Mouse (Mus musculus) kidney, postnatal 0 days (tissue): Measurements from ENCODE around the gene Hsf2bp. TPM values are rescaled to one million over a fixed set of nuclear protein-coding genes. Genes with fewer than 3 reads are reported as not detected.
A peak's percentile ranks its signal among the peaks of the same experiment; 100 is the strongest.

Source experiments
- ATAC-seq: fragments of 200-750 bp; cut with Nextera tagmentation; replicated peaks from 2 replicates; pipeline ENCODE4 v1.8.0; 2017; ENCODE audit warnings: low read depth, moderate number of reproducible peaks, moderate TSS enrichment, moderate library complexity; ENCODE audit not compliant: low FRiP score
- DNase-seq: peaks from one replicate; pipeline ENCODE4 v3.0.0-alpha.2; 2016; ENCODE audit warnings: low spot score
- H3K27ac ChIP-seq: fragments of 300-500 bp; sonication (generic); 2 replicates; pipeline ENCODE4 v1.5.1; 2014; ENCODE audit warnings: mild to moderate bottlenecking
- H3K27me3 ChIP-seq: fragments of 300-500 bp; sonication (generic); 2 replicates; pipeline ENCODE4 v1.6.1; 2014; ENCODE audit warnings: low read length, mixed read lengths; ENCODE audit not compliant: insufficient read depth
- H3K36me3 ChIP-seq: fragments of 300-500 bp; sonication (generic); 2 replicates; pipeline ENCODE4 v1.6.1; 2014; ENCODE audit warnings: low read length, mixed read lengths; ENCODE audit not compliant: insufficient read depth
- H3K4me1 ChIP-seq: fragments of 300-500 bp; sonication (generic); replicated peaks from 2 replicates; pipeline ENCODE4 v1.6.1; 2014; ENCODE audit warnings: antibody characterized with exemption, low read length, mixed read lengths; ENCODE audit not compliant: insufficient read depth
- H3K4me2 ChIP-seq: fragments of 300-500 bp; sonication (generic); 2 replicates; pipeline ENCODE4 v1.6.1; 2014; ENCODE audit warnings: mild to moderate bottlenecking, low read length, moderate library complexity, mixed read lengths
- H3K4me3 ChIP-seq: fragments of 300-500 bp; sonication (generic); replicated peaks from 2 replicates; pipeline ENCODE4 v1.5.1; 2014; ENCODE audit warnings: low read depth, low read length
- H3K9ac ChIP-seq: fragments of 300-500 bp; sonication (generic); 2 replicates; pipeline ENCODE4 v1.6.1; 2014; ENCODE audit warnings: low read depth, low read length
- H3K9me3 ChIP-seq: fragments of 300-500 bp; sonication (generic); replicated peaks from 2 replicates; pipeline ENCODE4 v1.6.1; 2016; ENCODE audit warnings: low read length, inconsistent platforms, mixed read lengths
- CTCF ChIP-seq: IDR thresholded peaks from 2 replicates; pipeline ENCODE4 v1.5.1; 2016; ENCODE audit warnings: antibody characterized with exemption, low read depth, mild to moderate bottlenecking, moderate library complexity
- WGBS: fragments of 180-500 bp; shearing (Covaris S2); extraction: QIAGEN DNeasy Blood & Tissue Kit; methylation state at CpG from one replicate; pipeline ENCODE4 v1.1.7; 2014; 5-methylcytosine and 5-hydroxymethylcytosine counted together
- polyA plus RNA-seq: library from polyadenylated mRNA; unstranded; fragments of >200 nt; fragmentation: Nextera tagmentation; extraction: Ambion mirVana; gene quantifications from 2 replicates; pipeline ENCODE4 v1.2.1, GENCODE M21; 2015

Hsf2bp gene
- polyA plus RNA-seq, 1 experiment from 2014 or later, result 2.9 TPM

DNA sequence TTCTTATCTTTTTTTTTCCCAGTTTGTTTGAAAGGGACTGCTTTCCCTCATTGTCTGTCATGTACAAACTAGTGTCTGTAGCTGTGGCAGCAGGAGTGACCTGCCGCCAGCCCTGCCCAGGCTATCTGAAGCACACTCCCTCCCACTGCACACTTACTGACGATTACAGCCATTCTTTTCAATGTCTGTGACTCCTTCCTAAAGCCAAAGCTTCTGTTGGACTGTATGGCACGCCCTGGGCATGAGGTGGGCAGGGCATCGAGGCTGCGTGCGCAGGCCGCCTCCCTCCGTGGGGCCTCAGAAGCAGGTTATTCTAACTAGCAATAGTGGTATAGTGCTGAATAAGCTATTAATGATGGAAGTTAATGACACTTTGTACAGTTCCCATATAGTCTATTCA, 19.7 kb downstream of the Hsf2bp start:
- H3K9ac ChIP-seq, result no peak overlapping the region
- H3K4me2 ChIP-seq, result no peak overlapping the region
- H3K9me3 ChIP-seq, result no peaks in the 10 kb centered on the region
- no peaks in the 10 kb centered on the region for H3K27me3 ChIP-seq
- no peak for TF ChIP-seq CTCF
- H3K36me3 ChIP-seq, result no peaks in the 10 kb centered on the region
- H3K4me3 ChIP-seq, result no peak overlapping the region
- WGBS, result 87% methylated on average over 8 of the region's 8 CpGs
- no peak overlapping the region for H3K27ac ChIP-seq
- ATAC-seq, result no peak
- no peak for DNase-seq
- no peaks in the 10 kb centered on the region for H3K4me1 ChIP-seq

- Histone ChIP-seq H3K27me3 (no peaks in the 10 kb centered on the region), H3K9ac (no peak overlapping the region), H3K4me2 (no peak overlapping the region), H3K4me3 (no peak overlapping the region), H3K36me3 (no peaks in the 10 kb centered on the region), H3K4me1 (no peaks in the 10 kb centered on the region), H3K9me3 (no peaks in the 10 kb centered on the region), H3K27ac (no peak overlapping the region)
- TF ChIP-seq CTCF, result no peak
- no peak for ATAC-seq
- no peak for DNase-seq
Measured at GRCm38 (mm10) chr17:32013659-32014058, 22.5 kb downstream of the Hsf2bp start.

GRCm38 (mm10) chr17:32012254-32012653, 23.9 kb downstream of the Hsf2bp start:
- H3K4me2 ChIP-seq, result no peak overlapping the region
- H3K4me3 ChIP-seq, result no peak overlapping the region
- H3K36me3 ChIP-seq, result no peaks in the 10 kb centered on the region
- H3K27me3 ChIP-seq, result no peaks in the 10 kb centered on the region
- no peak for TF ChIP-seq CTCF
- H3K27ac ChIP-seq, result no peak overlapping the region
- DNase-seq (no peak), ATAC-seq (no peak)
- no peak overlapping the region for H3K9ac ChIP-seq
- H3K9me3 ChIP-seq, result no peaks in the 10 kb centered on the region
- H3K4me1 ChIP-seq, result no peaks in the 10 kb centered on the region
- 45% methylated on average over 3 of the region's 3 CpGs for whole genome bisulfite sequencing

DNA sequence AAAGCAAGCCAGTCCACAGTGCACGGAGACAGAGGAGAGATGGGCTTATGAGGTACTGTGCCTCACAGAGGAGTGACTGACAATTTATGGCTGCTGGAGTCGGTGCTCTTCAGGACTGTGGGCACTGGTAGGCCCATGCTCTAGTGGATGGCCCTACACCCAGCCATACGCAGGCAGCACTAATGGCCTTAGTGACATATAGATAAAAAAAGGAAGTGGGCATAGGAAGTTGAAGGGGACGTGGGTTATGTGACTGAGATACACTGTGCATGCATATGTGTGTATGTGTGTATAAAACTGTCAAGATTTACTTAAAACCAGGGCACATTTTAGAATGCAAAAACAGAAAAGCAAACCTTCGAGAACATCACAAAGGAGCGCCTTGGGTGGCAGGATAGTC, 24.5 kb downstream of the Hsf2bp start:
- DNase-seq (no peak), ATAC-seq (no peak)
- H3K27ac ChIP-seq, result no peak overlapping the region
- no peak overlapping the region for H3K9ac ChIP-seq
- no peak overlapping the region for H3K4me3 ChIP-seq
- no peaks in the 10 kb centered on the region for H3K27me3 ChIP-seq
- WGBS, result 62% methylated on average over 6 of the region's 6 CpGs
- H3K4me2 ChIP-seq, result no peak overlapping the region
- H3K36me3 ChIP-seq, result no peaks in the 10 kb centered on the region
- H3K4me1 ChIP-seq, result no peaks in the 10 kb centered on the region
- TF ChIP-seq CTCF, result no peak
- H3K9me3 ChIP-seq, result no peaks in the 10 kb centered on the region

- Histone ChIP-seq H3K9me3 (no peaks in the 10 kb centered on the region), H3K4me2 (no peak overlapping the region), H3K36me3 (no peaks in the 10 kb centered on the region), H3K27ac (no peak overlapping the region), H3K27me3 (no peaks in the 10 kb centered on the region), H3K9ac (no peak overlapping the region), H3K4me3 (no peak overlapping the region), H3K4me1 (no peaks in the 10 kb centered on the region)
- peak; percentile 31 for DNase-seq
- ATAC-seq, result peak; percentile 36; the same call in 1 of the 2 replicates
- 41% methylated on average over 5 of the region's 5 CpGs for WGBS
- TF ChIP-seq CTCF, result no peak
Measured at GRCm38 (mm10) chr17:32006800-32007199, 29.3 kb downstream of the Hsf2bp start.

- no peak overlapping the region for H3K4me2 ChIP-seq
- H3K27me3 ChIP-seq, result no peaks in the 10 kb centered on the region
- no peaks in the 10 kb centered on the region for H3K9me3 ChIP-seq
- H3K4me1 ChIP-seq, result no peaks in the 10 kb centered on the region
- H3K27ac ChIP-seq, result no peak overlapping the region
- ATAC-seq (no peak), DNase-seq (no peak)
- no peak overlapping the region for H3K9ac ChIP-seq
- 92% methylated on average over 3 of the region's 3 CpGs for WGBS
- H3K36me3 ChIP-seq, result no peaks in the 10 kb centered on the region
- no peak for TF ChIP-seq CTCF
- H3K4me3 ChIP-seq, result no peak overlapping the region
Measured at GRCm38 (mm10) chr17:32003251-32003650, 32.9 kb downstream of the Hsf2bp start.

DNA sequence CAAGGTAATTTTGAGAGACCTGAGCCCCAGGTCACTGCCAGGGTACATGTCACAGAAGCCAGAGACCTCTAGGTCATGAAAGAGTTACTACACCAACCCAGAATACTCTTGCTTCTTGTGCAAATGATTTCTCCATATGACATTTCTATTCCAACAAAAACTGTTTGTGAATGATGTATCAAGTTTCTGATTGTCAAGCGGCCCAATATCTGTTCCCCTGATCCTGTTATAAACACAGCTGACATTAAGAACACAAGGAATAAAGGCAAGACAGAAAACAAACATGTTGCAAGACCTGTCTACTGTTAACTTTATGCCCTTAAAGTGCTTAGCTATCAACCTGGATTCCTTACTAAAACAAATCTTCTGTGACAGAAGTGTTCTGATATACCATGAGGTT, 37.8 kb downstream of the Hsf2bp start:
- Histone ChIP-seq H3K4me2 (no peak overlapping the region), H3K36me3 (no peaks in the 10 kb centered on the region), H3K9ac (no peak overlapping the region), H3K9me3 (no peaks in the 10 kb centered on the region), H3K27me3 (no peaks in the 10 kb centered on the region), H3K27ac (no peak overlapping the region), H3K4me3 (no peak overlapping the region), H3K4me1 (no peaks in the 10 kb centered on the region)
- no peak for TF ChIP-seq CTCF
- WGBS, result 57% methylated on average over 1 of the region's 1 CpGs
- ATAC-seq, result no peak
- DNase-seq, result no peak
